Mouse (Mus musculus): ENCODE measurements around the gene Gm10260. TPM values are rescaled to one million over a fixed set of nuclear protein-coding genes. Genes with fewer than 3 reads are reported as not detected.
A peak's percentile ranks its signal among the peaks of the same experiment; 100 is the strongest.

Gene Gm10260
- polyA plus RNA-seq, 1 experiment from 2014 or later: 5.0 TPM

DNA sequence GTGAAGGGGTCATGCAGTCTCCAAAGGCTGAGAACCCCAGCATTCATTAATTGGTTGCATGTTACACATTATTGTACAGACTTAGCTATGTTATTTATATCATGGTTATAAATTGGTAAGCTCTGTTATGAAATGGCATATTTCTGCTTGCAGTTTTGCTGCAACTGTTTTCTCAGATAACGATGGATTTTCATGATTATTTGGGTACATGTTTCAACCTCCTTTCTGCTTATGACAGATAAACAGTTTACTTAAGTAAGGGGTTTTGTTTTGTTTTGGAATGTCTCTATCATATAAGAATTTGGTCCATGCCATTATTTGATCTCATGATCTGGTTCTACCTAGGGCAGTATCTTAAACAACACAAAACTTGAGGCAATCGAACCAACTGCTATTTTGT lies 5.5 kb upstream of the Gm10260 start:
- Histone ChIP-seq H3K4me1 (peaks cover 10% of the 10 kb centered on the region), H3K36me3 (replicated peaks) (no peaks in the 10 kb centered on the region), H3K9me3 (no peaks in the 10 kb centered on the region), H3K27me3 (replicated peaks; ENCODE audit: low read depth, poor library complexity, severe bottlenecking) (no peaks in the 10 kb centered on the region), H3K4me3 (no peak overlapping the region), H3K27ac (replicated peaks) (no peak overlapping the region)
- no peak for DNase-seq (ENCODE audit: low spot score)
- WGBS: 93% methylated on average over 2 of the region's 2 CpGs

DNA sequence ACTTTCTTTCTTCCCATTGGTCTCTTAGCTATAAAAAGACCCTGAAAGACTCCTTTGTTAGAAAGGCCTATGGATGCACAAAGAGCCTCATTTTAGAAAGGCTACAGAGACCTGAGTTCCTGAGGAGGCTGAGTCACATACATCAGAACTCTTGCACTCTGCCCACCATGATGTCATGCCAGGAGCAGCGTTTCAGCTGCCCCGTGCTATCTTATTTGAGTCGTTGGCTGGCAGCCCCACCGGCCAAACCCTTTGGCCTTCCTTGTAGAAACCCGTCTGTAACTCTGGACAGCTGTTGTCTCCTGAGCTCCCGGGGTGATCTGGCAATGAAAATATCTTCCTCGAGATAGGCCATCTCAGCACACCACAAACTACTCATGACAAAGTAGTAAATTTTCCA lies 3.6 kb upstream of the Gm10260 start:
- H3K27me3 ChIP-seq (replicated peaks; ENCODE audit: low read depth, poor library complexity, severe bottlenecking): no peaks in the 10 kb centered on the region
- peaks cover 10% of the 10 kb centered on the region for H3K4me1 ChIP-seq
- no peak overlapping the region for H3K4me3 ChIP-seq
- no peaks in the 10 kb centered on the region for H3K36me3 ChIP-seq (replicated peaks)
- 66% methylated on average over 7 of the region's 7 CpGs for WGBS
- no peak overlapping the region for H3K27ac ChIP-seq (replicated peaks)
- H3K9me3 ChIP-seq: no peaks in the 10 kb centered on the region
- no peak for DNase-seq (ENCODE audit: low spot score)

DNA sequence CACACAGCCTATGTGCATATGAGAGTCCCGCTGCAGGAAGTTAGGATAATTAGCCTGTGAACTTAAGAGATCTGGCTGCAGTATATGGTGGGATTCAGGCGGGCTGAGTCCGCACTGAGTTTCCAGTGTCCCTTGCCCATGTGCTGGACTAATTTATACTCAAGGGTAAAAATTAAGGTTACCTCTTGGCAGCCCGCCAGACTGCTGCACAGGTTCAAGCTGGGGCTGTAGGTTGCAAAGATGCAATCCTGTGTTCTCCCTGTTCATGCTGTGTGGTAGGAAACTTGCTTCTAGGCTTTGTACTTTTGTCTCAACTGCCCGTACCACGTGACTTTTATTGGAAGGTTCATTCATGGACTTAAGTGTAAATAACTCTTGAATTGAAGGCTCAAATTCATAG lies 3.0 kb upstream of the Gm10260 start:
- H3K4me1 ChIP-seq: peaks cover 10% of the 10 kb centered on the region
- no peak overlapping the region for H3K27ac ChIP-seq (replicated peaks)
- peak; percentile 15 for DNase-seq (ENCODE audit: low spot score)
- H3K4me3 ChIP-seq: no peak overlapping the region
- no peaks in the 10 kb centered on the region for H3K9me3 ChIP-seq
- H3K27me3 ChIP-seq (replicated peaks; ENCODE audit: low read depth, poor library complexity, severe bottlenecking): no peaks in the 10 kb centered on the region
- 74% methylated on average over 6 of the region's 6 CpGs for WGBS
- H3K36me3 ChIP-seq (replicated peaks): no peaks in the 10 kb centered on the region

DNA sequence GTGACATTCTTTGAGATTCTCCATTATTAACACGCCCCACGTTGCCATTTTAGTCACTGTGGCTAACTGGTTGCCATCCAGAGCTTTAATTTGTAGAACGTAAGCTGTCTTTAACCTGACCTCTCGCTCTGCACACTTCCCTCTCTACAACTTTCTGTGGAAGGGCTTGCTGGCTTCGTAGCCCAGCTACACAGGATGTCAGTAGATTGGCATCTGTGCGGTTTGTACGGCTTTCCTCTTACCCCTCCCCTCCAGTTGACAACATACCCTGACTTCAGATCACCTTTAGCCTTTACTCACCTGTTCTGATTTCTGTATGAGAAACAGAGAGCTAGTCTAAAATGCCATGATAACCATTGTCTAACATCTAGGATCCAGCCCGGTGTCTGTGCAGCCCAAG lies 1.7 kb upstream of the Gm10260 start:
- no peaks in the 10 kb centered on the region for H3K9me3 ChIP-seq
- no peaks in the 10 kb centered on the region for H3K36me3 ChIP-seq (replicated peaks)
- WGBS: 93% methylated on average over 8 of the region's 8 CpGs
- H3K27me3 ChIP-seq (replicated peaks; ENCODE audit: low read depth, poor library complexity, severe bottlenecking): no peaks in the 10 kb centered on the region
- H3K4me3 ChIP-seq: no peak overlapping the region
- H3K4me1 ChIP-seq: peaks cover 11% of the 10 kb centered on the region
- DNase-seq (ENCODE audit: low spot score): no peak
- no peak overlapping the region for H3K27ac ChIP-seq (replicated peaks)

DNA sequence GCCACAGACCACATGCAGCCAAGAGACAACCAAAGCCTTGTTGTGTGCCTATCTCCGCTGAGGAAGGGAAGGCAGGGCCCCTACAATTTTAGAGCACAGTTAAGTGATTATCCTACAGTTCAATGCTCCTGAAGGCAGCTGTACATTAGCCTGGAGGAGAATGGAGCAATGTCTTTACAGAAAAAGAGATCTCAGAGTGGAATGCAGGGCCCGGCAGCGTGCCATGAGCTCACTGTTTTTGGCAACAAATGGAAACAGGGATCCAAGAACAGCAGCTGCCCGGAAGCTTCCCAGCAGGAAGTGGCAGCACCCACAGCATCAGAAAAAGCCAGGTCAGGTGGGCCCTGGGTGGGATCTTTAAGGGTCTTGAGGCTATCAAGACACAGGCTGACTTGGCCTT lies 3.4 kb downstream of the Gm10260 start:
- H3K27me3 ChIP-seq (replicated peaks; ENCODE audit: low read depth, poor library complexity, severe bottlenecking): no peaks in the 10 kb centered on the region
- DNase-seq (ENCODE audit: low spot score): no peak
- H3K27ac ChIP-seq (replicated peaks): no peak overlapping the region; the same call in 1 of the 2 replicates
- 65% methylated on average over 4 of the region's 4 CpGs for WGBS
- no peaks in the 10 kb centered on the region for H3K36me3 ChIP-seq (replicated peaks)
- no peaks in the 10 kb centered on the region for H3K9me3 ChIP-seq
- 0 out of 2 replicates have a peak, but pooled peaks cover 4% of the 10 kb centered on the region for H3K4me1 ChIP-seq
- no peak overlapping the region for H3K4me3 ChIP-seq

DNA sequence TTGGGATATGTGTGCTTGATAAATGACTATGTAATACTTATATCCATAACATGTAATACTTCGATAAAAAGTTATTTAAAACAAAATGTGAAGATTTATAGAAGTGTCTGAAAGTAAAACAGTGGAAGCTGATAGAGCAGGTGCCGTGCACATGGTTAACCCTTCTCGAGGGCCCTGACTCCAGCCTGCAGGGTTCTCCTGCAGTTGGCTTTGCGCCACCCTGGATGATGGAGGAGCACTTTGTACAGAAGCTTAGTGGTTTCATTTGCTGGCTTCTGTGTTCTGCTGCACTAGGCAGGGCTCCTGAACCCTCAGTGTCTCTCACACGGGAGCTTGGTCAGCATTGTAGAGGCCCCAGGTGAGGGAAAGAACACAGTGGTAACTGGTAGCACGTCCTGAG lies 4.3 kb downstream of the Gm10260 start:
- H3K4me1 ChIP-seq: 0 out of 2 replicates have a peak, but pooled peaks cover 4% of the 10 kb centered on the region
- no peaks in the 10 kb centered on the region for H3K27me3 ChIP-seq (replicated peaks; ENCODE audit: low read depth, poor library complexity, severe bottlenecking)
- no peak overlapping the region for H3K27ac ChIP-seq (replicated peaks)
- H3K4me3 ChIP-seq: no peak overlapping the region
- 96% methylated on average over 6 of the region's 6 CpGs for WGBS
- H3K36me3 ChIP-seq (replicated peaks): no peaks in the 10 kb centered on the region
- no peak for DNase-seq (ENCODE audit: low spot score)
- no peaks in the 10 kb centered on the region for H3K9me3 ChIP-seq

DNA sequence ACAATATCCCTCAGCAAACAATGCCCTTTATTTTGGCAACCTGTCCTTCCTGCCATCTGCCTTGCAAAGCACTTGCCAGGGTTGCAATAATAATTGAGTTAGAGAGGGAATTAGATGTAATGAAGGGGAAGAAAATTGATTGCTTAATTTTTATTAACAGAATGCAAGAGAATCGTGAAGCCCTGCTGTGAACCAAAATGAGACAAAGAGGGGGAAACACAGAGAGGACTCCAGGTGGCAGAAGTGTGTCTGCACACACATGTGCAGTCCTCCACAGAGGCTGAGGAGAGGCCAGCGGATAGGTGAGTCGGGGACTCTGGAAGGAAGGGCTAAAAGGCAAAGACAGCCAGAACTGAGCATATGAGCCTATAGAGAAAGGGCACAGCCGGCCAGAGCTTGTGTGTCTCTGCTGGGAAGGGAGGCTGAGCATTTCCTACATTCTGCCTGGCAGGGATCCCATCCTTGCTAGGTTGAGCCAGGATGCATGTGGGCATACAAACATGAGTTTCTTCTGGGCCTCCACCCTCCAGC lies 9.5 kb downstream of the Gm10260 start:
- DNase-seq (ENCODE audit: low spot score): no peak
- Histone ChIP-seq H3K4me1 (peaks cover 14% of the 10 kb centered on the region), H3K36me3 (replicated peaks) (no peaks in the 10 kb centered on the region), H3K27ac (replicated peaks) (peak overlapping the region; percentile 30; the same call in 1 of the 2 replicates), H3K27me3 (replicated peaks; ENCODE audit: low read depth, poor library complexity, severe bottlenecking) (no peaks in the 10 kb centered on the region), H3K4me3 (no peak overlapping the region), H3K9me3 (no peaks in the 10 kb centered on the region)
- WGBS: 74% methylated on average over 4 of the region's 4 CpGs

DNA sequence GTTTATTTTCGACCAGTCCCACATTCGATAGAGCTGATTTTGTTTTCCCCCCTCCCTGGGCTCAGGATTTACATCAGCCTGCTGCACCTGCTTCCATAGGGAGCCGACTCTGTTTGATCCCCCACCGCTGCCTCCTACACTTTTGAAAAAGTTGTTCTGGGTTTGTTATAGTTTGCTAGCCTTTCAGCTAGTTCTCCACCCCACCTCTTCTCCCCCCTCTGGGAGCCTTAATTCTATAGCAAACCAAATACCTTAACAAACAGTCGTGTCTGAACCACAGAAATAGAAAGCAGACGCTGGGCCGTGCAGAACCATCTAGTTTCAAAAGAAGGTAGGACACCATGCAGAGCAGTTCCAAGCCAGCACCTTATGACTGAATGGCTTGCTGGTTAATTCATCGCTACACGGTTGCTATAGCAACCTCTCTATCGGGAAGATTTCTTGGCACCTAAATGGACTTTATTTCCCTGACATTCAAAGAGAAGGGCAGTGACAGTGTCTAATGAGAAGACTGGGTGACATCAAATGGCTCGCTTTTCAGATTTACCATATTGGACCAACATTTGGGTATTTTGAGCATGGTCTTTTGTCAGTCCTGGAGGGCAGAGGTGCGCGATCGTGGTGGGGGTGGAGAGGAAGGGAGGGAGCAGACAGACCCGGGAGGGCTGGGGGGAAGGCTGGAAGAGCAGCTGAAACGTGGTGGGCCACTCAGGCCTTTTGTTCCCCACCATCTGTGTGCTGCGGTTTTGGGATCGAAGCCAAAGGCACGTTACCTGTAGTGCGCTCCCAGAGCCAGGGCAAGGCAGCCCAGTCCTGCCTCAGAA lies 13.2 kb downstream of the Gm10260 start:
- no peaks in the 10 kb centered on the region for H3K36me3 ChIP-seq (replicated peaks)
- DNase-seq (ENCODE audit: low spot score): peak; percentile 31
- H3K9me3 ChIP-seq: no peaks in the 10 kb centered on the region
- H3K4me1 ChIP-seq: peaks cover 14% of the 10 kb centered on the region
- WGBS: 54% methylated on average over 20 of the region's 20 CpGs
- no peaks in the 10 kb centered on the region; the same call in 1 of the 2 replicates for H3K27me3 ChIP-seq (replicated peaks; ENCODE audit: low read depth, poor library complexity, severe bottlenecking)
- no peak overlapping the region for H3K4me3 ChIP-seq
- H3K27ac ChIP-seq (replicated peaks): peak overlapping the region; percentile 30; the same call in 1 of the 2 replicates

DNA sequence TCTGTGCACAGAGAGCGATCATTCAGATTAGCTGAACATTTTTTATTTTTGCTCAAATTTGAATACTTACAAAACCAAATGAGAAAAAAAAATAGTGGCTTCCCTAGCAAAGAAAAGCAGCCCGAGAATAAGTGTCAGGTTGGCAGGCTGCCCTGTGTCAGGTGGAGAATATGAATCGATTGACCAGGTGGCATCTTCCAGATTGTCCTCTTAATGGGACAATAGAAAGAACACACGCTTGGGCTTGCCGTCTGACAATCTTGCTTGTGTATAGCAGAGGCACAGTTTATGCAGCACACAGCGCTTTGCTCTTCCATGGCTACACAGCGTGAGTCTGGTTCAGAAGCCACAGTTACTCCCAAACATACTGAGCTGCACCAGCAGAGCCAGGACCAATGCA lies 15.8 kb downstream of the Gm10260 start:
- H3K9me3 ChIP-seq: no peaks in the 10 kb centered on the region
- H3K4me1 ChIP-seq: peaks cover 14% of the 10 kb centered on the region
- 87% methylated on average over 7 of the region's 7 CpGs for WGBS
- H3K27me3 ChIP-seq (replicated peaks; ENCODE audit: low read depth, poor library complexity, severe bottlenecking): no peaks in the 10 kb centered on the region; the same call in 1 of the 2 replicates
- DNase-seq (ENCODE audit: low spot score): no peak
- no peaks in the 10 kb centered on the region for H3K36me3 ChIP-seq (replicated peaks)
- no peak overlapping the region for H3K4me3 ChIP-seq
- H3K27ac ChIP-seq (replicated peaks): no peak overlapping the region

DNA sequence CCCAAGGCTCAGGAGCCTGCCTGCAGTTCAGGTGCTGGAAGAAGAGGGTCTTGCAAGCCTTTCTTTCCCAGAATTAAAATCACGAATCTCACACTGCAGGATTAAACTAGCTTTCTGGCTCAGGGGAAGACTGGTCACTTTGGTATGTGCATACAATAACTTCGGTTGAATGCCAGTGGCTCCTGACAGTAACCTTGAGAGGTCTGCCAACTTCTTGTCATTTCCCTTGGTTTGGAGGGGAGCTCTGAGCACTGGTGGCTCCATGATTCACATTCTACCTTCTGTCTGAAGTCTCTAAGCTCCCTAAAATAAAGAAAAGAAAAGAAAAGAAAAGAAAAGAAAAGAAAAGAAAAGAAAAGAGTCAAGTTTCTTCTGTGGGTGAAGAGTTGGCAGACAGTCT lies 16.4 kb downstream of the Gm10260 start:
- Histone ChIP-seq H3K4me1 (peaks cover 14% of the 10 kb centered on the region), H3K27ac (replicated peaks) (no peak overlapping the region), H3K4me3 (no peak overlapping the region), H3K27me3 (replicated peaks; ENCODE audit: low read depth, poor library complexity, severe bottlenecking) (no peaks in the 10 kb centered on the region; the same call in 1 of the 2 replicates), H3K36me3 (replicated peaks) (no peaks in the 10 kb centered on the region), H3K9me3 (no peaks in the 10 kb centered on the region)
- 53% methylated on average over 2 of the region's 2 CpGs for WGBS
- DNase-seq (ENCODE audit: low spot score): no peak

DNA sequence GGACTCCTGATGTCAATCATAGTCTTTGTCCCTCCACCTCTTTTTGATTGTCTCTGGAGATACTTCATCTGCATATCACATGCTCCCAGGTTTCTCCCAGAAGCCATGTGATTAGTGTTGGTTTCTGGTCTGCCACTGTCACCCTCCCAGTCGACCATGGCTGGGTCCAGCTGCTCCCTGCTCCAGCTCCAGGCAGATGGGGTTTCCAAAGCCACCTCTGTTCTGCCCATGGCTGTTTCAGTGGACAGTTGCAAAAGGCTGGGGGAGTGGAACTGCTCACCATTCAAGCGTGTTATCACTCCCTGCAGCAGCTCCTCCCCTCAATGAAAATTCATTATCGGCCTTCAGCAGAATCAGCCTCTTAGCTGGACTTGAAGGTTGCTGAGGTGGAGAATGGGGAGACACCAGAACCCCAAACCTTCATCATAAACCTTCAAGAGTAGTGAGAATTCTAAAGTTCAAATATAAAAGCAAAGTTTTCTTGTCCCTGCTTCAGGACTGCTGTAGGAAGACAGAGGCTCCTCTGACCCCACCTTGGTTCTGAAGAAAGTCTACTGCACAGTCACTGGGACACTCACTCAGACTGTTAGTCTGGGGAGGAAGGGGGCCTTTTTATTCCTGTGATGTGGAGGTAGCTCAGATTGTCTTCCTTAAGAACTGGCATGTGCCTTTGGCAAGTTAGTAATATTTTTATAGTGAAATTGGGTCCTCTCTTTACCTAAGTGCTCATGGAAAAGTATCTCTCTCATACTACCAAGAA lies 17.0 kb downstream of the Gm10260 start:
- peaks cover 14% of the 10 kb centered on the region for H3K4me1 ChIP-seq
- no peaks in the 10 kb centered on the region for H3K9me3 ChIP-seq
- H3K27me3 ChIP-seq (replicated peaks; ENCODE audit: low read depth, poor library complexity, severe bottlenecking): no peaks in the 10 kb centered on the region; the same call in 1 of the 2 replicates
- 68% methylated on average over 3 of the region's 3 CpGs for WGBS
- no peak for DNase-seq (ENCODE audit: low spot score)
- no peaks in the 10 kb centered on the region for H3K36me3 ChIP-seq (replicated peaks)
- H3K27ac ChIP-seq (replicated peaks): no peak overlapping the region
- no peak overlapping the region for H3K4me3 ChIP-seq

DNA sequence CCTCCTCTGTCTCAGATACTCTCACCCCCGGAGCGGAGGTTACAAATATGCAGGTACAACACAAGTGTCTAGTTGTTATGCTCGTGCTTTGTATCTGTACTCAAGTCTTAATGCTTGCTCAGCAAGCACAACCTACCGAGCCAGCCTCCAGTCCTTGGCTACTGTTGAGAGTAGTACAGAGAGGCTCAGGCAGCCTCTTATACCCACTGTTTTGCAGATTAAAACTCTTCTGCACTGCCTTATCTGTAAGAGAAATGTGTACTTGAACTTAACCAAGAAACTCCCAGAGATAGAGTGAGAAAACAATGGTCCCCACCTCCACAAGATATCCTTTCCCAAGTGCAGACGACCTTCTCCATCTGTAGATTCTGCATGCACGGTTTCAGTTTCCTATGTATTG lies 24.5 kb downstream of the Gm10260 start:
- H3K27me3 ChIP-seq (replicated peaks; ENCODE audit: low read depth, poor library complexity, severe bottlenecking): no peaks in the 10 kb centered on the region
- H3K27ac ChIP-seq (replicated peaks): no peak overlapping the region
- no peaks in the 10 kb centered on the region for H3K9me3 ChIP-seq
- no peak overlapping the region for H3K4me3 ChIP-seq
- no peak for DNase-seq (ENCODE audit: low spot score)
- WGBS: 90% methylated on average over 6 of the region's 6 CpGs
- no peaks in the 10 kb centered on the region for H3K36me3 ChIP-seq (replicated peaks)
- H3K4me1 ChIP-seq: no peaks in the 10 kb centered on the region
